Mouse (Mus musculus) bone marrow macrophage, adult 2 months (primary cell): Measurements from ENCODE around the gene Chpt1.

Experiments used
- CTCF ChIP-seq: IDR thresholded peaks from 2 replicates; pipeline ENCODE4 v1.5.1; 2012; ENCODE audit warnings: low read depth, mild to moderate bottlenecking, low read length, moderate library complexity
- POLR2A ChIP-seq: IDR thresholded peaks from 2 replicates; pipeline ENCODE4 v1.6.1; 2012; ENCODE audit warnings: mild to moderate bottlenecking, low read depth, low read length, borderline replicate concordance

DNA sequence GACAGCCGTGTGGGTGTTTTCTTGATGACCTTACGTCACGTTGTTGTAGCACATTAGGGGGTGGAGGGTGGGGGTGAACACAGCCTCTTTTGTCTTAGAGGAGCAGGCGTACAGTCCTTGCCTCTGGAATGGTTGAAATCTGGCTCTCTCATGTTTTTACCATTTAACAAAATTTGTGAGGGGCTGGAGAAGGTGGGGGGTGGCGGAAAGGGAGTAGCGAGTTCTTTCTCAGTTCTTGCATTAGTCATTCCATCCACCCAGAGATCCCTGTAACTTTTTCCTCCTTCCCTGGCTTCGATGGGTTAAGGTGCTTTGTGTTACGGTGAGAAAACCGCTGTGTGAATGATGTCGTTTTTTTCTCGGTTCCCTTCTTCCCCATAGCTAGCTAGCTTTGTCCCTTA is 83.7 kb downstream of the Chpt1 start:
- TF ChIP-seq CTCF (no peak), POLR2A (no peak)
